Mouse (Mus musculus): ENCODE measurements around the gene Rbp7. TPM values are rescaled to one million over a fixed set of nuclear protein-coding genes. Genes with fewer than 3 reads are reported as not detected.
"Not testable (repeated sequence)": the region's sequence is repeated elsewhere in the genome, so short reads cannot be mapped to it uniquely, and the experiment has no call there.

The Rbp7 gene
- total RNA-seq, 2 experiments from 2014 or later: 56.2 to 118 TPM

DNA sequence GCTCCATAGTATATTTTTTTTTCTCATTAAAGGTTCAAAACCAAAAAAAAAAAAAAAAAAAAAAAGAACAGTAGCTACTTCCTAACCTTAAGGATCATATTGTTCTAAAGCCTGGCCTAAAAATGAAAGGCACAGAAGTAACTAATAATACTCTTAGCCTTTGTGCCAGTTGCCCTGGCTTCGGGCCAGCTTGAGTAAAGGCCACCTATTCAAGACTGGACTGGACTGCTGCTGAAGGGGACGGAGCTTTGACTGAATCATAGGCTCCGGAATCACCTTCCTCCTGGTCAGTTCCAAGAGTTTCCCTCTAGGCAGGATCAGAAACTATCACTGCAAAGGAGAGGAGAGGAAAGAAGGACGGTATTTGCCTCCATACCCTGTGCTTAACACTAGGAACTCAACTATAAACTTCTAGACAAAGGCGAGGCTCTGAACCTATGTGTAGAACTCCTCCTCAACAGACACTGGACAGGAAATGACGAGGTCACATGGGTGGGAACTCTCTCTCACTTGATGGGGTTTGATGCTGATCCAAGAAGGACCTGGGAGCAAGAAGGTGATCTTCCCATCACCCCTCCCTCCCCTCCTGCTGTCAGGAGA is 3.2 kb upstream of the Rbp7 start:
- peak; percentile 78 for DNase-seq

DNA sequence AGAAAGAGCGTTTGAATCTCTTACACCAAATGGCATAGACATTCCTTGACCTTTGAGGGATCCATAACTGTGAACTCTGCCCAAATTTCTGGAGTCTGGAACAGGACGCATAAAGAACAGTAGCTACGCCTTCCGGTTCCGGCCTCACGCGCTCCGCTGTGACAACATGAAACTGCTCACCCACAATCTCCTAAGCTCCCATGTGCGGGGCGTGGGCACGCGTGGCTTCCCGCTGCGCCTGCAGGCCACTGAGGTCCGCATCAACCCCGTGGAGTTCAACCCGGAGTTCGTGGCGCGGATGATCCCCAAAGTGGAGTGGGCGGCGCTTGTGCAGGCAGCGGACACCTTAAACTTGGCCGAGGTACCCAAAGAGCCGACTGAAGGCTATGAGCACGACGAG is 2.4 kb upstream of the Rbp7 start:
- DNase-seq: not testable (repeated sequence)

DNA sequence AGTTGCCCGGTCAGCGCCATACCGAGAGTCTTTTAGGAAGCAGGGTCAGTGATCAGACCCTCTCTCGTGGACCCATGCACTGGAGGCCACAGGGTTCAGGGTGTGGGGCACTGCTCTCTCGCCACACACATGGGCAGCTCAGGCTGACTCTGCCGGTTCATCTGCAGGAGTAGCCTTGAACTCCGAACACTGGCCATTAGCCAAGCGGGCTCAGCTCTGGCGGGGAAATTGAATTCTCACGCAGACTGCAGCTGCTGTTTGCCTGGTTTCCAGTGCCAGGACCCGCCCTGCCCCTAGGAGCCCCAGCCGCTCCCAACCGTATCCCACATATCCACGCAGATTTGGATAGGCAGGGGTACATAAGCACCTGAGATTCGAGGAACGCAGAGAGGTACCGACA is 515 bp downstream of the Rbp7 start:
- peak; percentile 69 for DNase-seq

DNA sequence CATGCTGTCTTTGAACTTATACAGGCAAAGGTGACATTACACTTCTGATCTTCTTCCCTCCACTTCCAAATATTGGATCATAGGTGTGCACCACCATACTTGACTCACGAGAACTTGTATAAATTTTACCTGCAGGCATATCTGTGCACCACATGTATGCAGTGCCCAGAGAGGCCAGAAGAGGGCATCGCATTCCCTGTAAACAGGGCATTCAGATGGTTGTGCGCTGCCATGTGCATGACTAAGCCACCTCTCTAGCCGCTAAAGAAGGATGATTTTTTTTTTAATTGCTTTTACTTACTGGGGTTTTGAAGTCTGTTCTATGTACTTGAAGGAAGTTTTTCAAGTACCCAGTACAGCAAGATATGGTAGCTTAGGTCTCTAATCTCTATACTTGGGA is 1.1 kb downstream of the Rbp7 start:
- DNase-seq: peak; percentile 68

DNA sequence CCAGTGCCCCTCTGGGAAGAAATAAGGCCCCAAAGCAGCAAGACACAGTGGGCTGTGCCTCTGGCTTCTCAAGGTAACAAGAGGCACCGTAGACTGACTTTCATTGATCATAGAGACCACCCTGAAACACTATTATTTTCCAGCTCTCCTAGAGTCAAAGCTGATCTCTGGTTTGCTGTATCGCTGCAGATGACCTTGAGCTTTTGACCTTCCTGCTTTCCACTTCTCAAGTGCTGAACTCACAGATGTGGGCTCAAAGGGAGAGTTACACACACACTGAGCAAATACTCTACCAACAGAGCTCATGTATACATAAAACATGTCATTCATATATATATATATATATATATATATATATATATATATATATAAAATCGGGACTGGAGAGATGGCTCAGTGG is 4.1 kb downstream of the Rbp7 start:
- no peak for DNase-seq

DNA sequence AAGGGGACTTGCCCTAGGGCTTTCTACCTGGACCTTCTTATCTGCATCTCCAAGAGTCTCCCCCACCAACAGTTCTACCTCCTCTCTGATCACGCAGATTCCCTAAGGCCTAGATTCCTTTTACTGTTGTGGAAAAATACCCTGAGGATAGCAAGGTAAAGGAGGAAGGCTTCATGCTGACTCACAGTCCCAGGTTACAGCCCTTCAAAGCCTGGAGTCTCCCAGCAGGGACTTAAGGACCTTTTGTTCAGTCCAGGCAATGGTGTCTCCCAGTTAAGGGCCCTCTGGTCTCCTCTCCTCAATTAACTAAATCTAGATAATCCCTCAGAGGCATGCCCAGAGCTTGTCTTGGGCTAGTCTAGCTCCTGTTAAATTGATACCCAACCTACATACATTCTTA is 8.5 kb downstream of the Rbp7 start:
- no peak for DNase-seq

DNA sequence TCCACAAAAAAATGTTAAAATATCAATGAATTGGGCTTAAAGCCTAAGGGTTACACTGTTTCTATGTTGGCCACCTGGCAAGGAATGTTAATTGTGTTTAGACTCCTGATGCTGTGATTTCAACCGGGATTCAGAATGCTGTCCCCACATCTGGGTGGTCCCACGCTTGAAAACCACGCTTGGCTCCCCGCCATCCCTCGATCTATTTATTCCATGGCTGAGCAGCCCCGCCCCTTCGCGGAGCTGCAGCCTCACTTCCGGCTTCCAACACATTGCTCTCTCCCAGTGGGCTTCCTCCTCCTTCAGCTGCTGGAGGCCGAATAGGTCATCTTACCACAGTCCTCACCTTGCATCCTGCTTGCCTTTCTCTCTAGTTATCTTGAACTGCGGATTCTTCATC is 8.9 kb downstream of the Rbp7 start:
- DNase-seq: peak; percentile 58

DNA sequence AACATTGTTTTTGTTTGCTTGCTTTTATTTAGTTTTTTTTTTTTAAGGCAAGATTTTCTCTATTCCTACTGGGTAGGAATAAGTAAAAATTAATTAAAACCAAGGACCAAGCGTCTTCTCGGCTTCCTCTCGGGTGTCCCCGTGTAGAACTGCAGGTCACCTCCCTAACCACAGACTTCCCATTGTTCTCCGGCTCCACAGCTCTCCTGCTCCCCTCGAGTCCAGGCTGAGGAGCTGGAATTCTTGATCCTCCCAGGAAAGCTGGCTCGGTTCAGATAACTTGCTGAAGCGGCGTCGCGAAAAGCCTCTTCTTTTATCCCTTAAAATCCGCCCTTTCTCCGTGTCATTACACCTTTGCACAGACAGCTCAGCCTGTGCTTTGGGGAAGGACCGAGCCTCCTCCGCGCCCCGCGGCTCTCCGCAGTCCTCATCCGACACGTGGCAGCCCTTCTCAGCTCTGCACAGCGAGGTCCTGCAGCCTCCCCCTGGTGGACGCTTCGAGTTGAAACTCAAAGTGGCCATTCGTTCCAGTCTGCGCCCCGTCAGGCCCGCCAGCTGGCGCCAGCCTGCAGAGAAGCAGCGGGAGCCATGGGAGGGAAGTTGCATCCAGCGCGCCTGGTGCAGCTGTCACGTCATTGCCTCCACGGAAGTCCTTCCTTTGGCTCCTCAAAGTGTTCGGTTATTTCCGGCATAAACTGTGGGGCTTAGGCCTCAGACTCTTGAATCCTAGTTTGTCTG is 9.6 kb downstream of the Rbp7 start:
- DNase-seq: peak; percentile 93

DNA sequence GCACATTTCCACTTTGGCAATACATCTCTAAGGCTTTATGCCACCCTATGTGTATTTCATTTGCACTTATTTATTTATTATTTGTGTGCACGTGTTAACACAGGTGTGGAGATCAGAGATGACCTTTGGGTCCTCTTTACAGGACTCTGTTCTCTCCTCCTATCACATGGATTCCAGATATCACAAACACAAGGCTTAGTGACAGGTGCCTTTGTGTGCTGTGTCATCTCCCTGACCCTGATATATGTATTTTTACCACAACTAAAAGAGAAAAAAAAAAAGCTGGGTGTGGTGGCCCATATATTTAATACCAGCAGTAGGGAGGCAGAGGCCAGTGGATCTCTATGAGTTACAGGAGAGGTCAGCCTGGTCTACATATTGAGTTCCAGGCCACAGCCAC is 10.3 kb downstream of the Rbp7 start:
- no peak for DNase-seq

DNA sequence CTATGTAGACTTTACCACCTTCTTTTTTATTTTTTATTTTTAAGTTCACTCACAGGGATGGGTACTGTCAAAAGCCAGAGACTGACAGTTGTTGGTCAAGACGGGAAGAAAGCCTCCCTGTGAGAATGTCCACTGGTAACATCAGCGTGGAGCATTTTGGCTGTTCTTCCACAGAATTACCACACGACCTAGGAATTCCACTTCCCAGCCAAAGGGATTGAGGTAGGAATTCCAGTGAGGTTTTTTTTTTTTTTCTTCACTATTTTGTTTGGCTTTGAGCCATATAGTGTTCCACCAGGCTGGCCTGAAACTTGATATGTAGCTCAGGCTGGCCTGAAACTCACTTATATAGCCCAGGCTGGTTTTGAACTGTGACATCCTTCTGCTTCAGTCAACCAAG is 12.3 kb downstream of the Rbp7 start:
- DNase-seq: no peak

DNA sequence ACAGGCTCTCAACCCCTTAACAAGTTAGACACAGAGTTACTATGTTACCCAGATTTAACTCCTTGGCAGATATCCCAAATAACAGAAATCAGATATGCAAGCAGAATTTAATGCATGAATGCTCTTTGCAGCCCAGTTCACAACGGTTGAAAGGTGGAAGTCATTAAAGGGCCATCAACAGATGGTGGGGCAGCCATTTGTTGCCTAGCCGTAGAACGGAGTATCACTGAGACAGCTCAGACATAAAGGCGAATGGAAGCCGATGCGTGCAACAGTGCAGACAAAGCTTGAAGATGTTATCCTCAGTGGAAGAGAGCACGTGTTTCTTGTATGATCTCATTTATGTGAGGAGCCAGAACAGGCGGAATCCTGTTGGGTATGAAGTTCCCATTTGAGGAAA is 14.2 kb downstream of the Rbp7 start:
- no peak for DNase-seq

DNA sequence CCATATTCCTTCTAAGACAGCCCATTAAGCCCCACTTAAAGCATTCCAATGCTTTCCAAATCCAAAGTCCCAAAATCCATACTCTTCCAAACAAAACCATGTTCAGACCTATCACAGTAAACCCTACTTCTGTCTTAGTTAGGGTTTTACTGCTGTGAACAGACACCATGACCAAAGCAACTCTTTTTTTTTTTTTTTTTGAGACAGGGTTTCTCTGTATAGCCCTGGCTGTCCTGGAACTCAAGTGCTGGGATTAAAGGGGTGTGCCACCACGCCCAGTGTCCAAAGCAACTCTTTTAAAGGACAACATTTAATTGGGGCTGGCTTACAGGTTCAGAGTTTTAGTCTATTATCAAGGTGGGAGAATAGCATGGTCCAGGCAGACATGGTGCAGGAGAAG is 22.9 kb downstream of the Rbp7 start:
- not testable (repeated sequence) for DNase-seq

DNA sequence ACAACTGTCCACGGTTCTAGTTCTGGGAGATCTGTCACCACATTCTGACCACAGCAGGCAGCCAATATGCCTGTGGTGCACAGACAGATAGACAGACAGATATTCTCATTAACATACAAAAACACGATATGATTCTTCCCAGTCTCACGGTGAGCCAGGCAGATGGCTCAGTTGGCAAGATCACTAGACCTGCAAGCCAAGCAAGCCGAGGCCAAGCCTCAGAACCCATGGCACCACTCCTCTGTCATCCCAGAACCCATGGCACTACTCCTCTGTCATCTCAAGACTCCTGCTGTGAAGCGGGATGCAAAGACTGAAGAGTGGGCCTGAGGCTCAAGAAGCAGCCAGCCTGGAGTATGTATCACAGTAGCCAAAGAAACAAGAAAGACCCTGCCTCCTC is 25.2 kb downstream of the Rbp7 start:
- DNase-seq: no peak

DNA sequence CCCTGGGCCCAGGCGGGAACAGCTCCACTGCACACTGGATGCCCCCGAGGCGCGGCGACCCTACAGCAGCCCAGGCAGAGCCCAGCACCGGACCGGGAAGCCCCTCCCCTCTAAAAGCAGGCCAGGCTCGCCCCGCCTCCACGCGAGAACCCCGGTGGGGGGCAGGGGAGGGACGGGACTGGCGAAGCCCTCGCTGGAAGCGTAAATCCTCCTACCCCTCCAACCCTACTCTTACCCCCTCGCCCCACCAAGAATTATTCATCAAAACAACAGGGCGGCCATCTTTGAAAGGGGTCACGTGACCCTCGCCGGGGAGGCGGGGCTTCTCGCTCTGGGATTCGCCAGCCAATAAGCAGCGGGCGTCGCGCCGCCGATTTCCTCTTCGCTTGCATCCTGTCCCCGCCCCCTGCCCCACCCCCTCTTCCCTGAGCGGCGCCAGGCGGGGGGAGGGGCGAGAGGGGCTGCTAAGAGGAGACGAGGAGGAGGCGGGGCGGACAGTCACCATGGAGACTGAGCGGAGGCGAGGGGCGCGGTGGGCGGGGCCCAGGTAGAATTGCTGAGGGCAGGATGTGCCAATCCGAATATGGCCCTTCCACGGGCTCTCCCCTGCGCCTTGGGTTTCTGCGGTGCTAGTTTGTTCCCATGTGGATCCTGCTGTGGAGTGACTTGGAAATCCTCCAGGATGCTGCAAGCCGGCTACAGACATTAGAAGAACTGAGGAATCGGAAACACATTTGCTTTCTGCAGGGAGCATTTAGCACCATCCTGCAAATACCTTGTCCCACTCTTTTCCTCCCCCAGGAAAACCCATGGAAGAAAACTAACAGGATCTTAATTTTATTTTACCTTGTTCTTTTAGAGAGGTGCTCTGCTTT is 28.2 kb downstream of the Rbp7 start, which contains the start of gene Ube4b:
Gene Ube4b, minus strand, starts transcription at position 425 of the 875 bp plus-strand sequence.
- DNase-seq: peak; percentile 98

DNA sequence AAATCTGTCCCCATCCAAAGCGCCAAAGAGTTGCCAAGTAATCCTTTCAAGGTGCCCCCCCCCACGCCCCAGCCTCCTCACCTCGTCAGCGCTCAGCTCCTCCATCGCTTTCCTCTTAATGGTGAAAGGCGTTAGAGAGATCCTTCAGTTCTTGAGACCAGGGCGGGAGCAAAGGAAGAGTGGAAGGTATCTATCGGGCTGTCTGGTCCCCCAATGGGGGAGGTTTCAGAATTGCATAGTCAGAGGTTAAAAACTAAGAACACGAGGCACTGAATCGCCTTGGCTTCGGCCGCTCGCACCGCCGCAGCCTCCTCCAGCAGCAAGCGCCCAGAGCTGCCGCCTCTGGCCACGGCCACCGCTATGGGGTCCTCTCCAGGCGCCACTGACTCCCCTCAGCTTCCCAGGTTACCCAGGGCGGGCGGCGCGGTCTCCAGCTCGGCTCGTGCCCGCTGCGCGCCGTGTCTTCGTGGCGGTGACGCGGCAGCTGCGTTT is 28.9 kb downstream of the Rbp7 start:
- DNase-seq: peak; percentile 61

DNA sequence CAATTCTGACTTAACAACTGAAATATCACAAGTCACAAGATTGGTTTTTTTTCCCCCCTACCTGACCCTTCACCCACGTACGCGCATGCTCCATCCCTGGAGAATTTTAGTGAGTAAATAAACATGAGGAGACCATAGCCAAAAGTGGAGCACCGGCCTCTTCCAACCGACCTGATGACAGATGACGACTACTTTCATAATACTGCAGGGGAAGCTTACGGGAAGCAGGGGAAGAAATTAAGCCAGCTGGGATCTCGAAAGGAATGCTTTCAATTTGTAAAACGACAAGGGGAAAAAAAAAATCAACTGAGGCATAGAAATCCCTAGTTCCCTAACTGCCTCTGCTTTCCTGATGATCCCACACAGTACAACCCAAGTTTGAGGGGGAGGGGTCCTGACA is 30.0 kb downstream of the Rbp7 start:
- DNase-seq: peak; percentile 45

DNA sequence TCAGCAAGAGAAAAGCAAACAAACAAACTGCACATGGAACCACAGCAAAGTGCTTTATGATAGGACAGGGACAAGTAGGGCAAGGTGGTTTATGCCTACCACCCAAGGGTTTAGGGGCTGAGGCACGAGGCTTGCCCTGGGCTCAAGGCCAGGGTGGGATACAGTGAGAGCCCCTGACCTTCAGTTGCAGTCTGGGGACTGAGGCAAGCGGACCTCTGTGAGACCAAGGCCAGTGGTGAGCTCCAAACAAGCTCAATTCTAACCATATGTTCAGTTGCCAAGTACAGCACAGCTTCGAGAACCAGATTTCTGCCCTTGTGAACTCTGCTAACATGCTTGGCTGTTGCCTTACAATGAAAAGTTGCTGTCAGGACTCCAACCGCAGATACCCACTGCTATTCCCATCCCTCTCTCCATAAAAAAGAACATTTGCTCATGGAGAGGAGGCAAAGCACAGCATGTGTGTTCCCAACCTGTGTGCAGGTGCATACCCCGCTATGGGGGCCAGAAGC is 36.9 kb downstream of the Rbp7 start:
- DNase-seq: peak; percentile 24

DNA sequence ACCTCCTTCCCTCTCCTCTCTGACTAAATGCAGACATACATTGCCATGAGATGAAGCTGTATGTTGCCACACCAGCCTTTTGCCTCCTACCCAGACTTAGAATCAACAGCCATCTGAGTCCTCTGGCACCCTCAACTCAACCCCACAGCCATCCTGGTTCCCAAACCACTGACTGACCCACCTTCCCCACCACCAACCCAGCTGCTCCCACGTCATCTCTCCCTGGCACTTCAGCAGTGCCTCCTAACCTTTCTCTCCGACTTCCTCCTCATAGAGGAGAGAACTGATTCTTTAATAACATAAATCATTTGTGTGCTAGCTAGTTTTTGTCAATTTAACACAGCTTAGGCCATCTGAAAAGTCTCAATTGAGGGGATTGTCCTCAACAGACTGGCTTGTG is 37.8 kb downstream of the Rbp7 start:
- DNase-seq: no peak

DNA sequence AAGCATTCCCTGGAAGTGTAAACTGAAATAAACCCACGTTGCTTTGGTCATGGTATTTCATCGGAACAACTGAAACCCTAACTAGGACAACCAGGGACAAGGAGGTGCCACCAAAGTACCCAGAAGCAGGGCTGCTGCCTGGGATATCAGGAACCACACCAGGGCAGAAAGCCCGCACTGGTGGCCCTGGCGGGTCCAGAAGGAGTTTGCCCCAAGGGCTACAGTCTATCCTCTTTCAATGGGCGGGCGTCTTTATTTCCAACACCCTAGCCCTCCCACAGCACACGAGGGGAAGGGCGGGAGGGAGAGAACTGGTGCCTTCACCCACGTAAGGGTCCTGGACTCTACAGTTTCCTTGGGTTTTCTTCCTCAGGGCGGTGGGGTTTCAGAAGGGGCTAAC is 38.4 kb downstream of the Rbp7 start:
- no peak for DNase-seq

DNA sequence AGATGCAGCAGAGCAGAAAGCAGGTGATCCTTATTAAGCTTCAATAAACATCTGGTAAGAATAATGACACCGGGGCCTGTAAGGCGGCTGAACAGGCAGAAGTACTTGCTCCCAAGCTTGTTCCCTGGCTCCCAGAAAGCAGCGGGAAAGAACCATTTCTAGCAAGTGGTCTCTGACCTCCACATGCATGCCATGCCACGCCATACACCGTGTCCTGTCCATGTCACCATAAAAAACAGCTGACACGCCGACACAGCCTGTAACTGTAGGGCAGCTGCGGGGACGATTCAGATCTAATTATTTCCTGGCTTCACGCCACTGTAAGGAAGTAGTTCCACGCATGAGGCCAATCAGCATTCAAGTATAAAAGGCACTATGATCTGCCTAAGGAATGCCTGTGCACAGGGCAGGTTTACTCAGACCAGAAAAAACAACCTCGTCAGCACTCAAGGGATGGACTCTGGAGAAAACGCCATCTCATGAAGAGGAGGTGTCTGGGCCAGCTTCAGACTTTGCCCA is 39.1 kb downstream of the Rbp7 start:
- no peak for DNase-seq

DNA sequence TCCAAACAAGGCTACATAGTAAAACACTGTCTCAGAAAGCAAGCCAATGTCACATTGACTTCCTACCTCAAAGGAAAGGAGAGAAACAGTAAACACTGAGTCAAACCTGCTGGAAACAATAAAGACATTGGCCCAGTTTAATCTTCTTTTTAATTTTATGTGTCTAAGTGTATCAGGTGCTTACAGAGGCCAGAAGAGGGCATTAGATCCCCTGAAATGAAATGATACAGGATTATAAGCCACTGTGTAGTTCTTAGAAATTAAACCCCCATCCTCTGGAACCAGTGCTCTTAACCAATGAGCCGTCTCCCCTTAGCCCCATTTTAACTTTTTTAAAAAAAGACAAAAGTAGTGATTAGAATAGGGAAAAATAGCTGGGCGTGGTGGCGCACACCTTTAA is 40.5 kb downstream of the Rbp7 start:
- DNase-seq: no peak

DNA sequence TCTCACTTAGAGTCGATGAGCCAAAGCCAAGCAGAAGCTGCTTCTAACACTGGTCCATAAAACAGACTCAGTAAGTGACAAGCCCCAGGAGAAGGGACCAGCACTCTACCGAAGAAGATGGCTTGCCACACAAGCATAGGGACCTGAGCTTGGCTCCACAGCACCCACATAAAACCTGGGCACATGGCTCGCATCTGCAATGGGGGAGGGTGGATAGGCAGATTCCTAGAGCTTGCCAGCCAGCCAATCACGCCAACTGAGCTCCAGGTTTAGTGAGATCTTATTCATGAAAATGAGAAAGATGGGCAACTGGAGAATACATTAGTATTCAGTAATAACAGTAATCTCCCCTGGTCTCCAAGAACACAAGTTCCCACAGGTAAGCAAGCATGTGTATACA is 45.0 kb downstream of the Rbp7 start:
- no peak for DNase-seq

DNA sequence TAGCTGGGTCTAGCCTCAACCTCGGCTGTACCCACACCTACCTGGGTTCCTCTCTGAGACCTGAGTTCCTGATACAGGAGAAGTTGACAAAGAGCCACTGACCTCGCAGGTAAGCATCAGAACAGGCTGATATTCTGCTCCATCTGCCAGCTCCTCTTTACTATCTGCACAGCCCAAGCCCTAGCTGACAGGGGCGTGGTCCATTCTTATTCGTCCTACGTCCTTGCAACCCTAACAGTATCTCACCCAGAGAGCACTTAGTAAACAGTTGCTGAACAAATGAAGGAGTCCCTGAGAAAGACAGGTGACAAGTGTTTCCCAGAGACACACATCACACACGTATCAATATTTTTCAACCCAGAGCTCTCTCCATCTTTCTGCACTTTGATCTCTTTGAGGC is 46.4 kb downstream of the Rbp7 start:
- no peak for DNase-seq
